Mouse (Mus musculus): Measurements from ENCODE around the gene Itpk1. TPM values are rescaled to one million over a fixed set of nuclear protein-coding genes. Genes with fewer than 3 reads are reported as not detected.

The Itpk1 gene
- total RNA-seq, 1 experiment from 2014 or later = 20.7 TPM

DNA sequence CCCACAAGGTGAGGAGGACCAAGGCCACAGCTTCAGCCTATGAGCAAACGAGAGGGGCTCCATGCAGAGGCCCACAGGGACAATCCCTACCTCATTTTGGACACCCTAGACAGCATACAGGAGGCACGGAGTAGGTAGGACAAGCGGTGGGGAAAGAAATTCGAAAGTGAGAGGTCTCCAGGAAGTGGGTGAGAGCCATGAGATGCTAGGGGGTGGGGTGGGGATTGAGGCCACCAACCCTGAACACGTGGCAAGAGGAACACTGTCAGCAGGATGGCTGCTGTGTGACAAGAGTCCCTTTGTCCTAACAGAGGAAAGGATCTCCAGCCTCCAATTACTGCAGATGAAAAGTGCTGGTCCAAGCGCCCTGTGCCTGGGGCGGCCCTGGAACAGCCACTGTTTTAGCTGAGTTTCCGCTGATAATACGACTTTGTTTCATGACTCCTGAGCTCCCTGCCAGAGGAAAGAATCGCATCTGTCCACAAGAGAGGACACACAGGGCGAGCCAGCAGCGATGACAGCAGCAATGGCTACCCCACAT lies 82.4 kb downstream of the Itpk1 start:
- ATAC-seq (replicated peaks in 1 of 2; ENCODE audit: insufficient read depth in 1 of 2, low FRiP score in 2 of 2, low TSS enrichment in 1 of 2, low read depth in 1 of 2, poor library complexity in 2 of 2, severe bottlenecking in 2 of 2) = no peak

DNA sequence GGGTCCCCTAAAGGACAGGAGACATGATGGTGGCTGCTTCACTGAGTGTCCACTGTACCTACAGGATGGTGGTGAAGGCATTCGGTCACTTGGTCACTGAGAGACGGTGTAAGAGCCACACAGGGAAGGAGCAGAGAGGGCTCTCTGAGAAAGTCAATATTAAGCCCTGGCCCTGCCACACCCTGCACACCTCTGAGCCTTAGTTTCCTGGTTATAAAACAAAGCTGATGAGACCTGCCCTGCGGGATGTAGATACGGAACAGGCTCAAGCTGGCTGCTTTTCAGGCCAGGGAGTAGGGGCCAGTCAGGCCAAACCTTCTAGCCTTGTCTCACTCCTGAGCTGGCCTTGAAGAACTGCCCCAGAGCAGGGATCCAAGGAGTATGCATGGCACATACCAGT lies 82.9 kb downstream of the Itpk1 start:
- ATAC-seq (replicated peaks in 1 of 2; ENCODE audit: insufficient read depth in 1 of 2, low FRiP score in 2 of 2, low TSS enrichment in 1 of 2, low read depth in 1 of 2, poor library complexity in 2 of 2, severe bottlenecking in 2 of 2) = no peak

DNA sequence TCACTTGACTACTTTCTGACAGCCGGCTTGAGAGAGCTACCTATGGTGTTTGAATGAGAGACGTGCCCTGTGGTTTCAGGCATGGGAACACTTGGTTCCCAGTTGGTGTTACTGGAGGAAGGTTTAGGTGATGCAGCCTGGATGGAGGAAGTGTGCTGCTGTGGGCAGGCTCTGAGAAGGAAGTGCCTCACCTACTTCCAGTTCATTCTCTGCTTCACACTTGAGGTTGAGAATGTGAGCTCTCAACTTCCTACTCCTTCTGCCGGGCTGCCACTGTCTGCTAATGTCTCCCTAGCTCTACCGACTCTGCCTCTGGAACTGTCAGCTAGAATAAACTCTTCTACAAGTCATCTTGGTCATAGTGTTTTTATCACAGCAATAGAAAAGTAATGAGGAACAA lies 83.5 kb downstream of the Itpk1 start:
- ATAC-seq (replicated peaks in 1 of 2; ENCODE audit: insufficient read depth in 1 of 2, low FRiP score in 2 of 2, low TSS enrichment in 1 of 2, low read depth in 1 of 2, poor library complexity in 2 of 2, severe bottlenecking in 2 of 2) = no peak

DNA sequence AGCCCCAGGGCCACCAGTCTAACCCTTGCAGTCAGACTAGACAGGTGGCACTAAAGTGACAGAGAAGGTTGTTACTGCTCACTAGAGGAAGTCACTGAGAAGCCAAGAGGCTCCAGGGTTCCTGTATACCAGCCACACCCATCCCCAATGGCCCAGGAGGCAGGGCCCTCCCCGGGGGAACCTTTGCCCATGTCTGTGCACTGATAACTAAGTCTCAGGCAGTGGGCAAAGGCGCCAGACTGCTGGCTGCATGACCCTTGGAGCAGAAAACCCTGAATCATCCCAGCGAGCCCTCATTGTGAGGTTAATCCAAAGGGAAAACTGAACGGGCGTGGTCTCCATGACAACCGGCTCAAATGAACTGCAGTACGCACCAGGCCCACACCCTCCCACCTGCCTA lies 84.8 kb downstream of the Itpk1 start:
- ATAC-seq (replicated peaks in 1 of 2; ENCODE audit: insufficient read depth in 1 of 2, low FRiP score in 2 of 2, low TSS enrichment in 1 of 2, low read depth in 1 of 2, poor library complexity in 2 of 2, severe bottlenecking in 2 of 2) = peak in 1 of 2 experiments; percentile 50; a peak in 3 of 4 replicates

DNA sequence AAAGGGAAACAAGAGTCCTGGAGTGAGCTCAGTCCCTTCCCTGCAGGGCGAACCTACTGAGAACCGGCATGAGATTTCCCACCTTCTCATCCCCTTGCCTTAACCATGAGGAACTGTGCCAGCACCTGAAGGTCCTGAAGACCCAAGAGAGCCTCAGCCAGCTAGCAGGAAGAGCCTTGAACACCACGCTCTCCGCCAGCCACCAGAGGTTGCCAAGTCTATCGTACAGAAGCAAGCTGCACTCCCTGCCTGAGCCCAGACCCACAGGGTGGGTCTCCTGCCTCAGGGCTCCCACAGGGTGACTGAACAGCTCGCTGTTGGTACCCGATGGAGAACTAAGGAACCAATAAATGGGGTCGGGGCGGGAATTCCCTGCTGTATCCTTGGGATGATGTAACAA lies 86.6 kb downstream of the Itpk1 start:
- ATAC-seq (replicated peaks in 1 of 2; ENCODE audit: insufficient read depth in 1 of 2, low FRiP score in 2 of 2, low TSS enrichment in 1 of 2, low read depth in 1 of 2, poor library complexity in 2 of 2, severe bottlenecking in 2 of 2) = 0 out of 4 replicates have a peak, but pooled peaks of 1 of the 2 experiments have one; percentile 21

DNA sequence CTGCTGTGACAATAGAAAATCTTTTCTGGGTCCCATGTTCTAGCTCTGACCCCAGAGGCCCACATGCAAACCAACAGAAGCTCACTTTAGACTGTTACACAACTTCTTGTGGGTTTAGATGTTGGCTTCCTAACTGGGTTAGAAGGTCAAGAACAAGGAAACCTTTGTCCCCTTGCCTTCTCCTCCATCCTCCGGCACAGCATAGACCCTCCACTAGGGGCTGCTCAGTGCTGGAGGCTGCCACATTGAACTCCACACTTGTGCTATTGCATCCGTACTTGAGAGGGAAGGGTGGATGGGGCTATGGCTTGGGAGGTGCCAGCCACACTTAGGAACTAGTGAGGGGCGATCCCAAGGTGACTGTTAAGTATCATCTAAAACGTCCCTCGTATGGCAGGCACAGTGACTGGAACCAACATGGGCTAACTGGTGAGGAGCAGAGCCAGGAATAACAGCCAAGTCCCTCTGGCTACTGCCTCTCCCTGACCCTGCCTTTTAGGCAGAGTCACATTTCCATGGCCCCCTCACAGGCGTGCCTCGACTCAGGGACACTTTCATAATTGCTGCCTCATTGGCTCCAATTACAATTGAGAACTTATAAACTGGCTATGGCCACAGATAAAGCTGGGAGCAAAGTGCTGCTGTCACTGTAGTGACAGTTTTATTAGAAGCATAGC lies 87.7 kb downstream of the Itpk1 start:
- peak in 1 of 2 experiments; percentile 14; a peak in 1 of 4 replicates for ATAC-seq (replicated peaks in 1 of 2; ENCODE audit: insufficient read depth in 1 of 2, low FRiP score in 2 of 2, low TSS enrichment in 1 of 2, low read depth in 1 of 2, poor library complexity in 2 of 2, severe bottlenecking in 2 of 2)

DNA sequence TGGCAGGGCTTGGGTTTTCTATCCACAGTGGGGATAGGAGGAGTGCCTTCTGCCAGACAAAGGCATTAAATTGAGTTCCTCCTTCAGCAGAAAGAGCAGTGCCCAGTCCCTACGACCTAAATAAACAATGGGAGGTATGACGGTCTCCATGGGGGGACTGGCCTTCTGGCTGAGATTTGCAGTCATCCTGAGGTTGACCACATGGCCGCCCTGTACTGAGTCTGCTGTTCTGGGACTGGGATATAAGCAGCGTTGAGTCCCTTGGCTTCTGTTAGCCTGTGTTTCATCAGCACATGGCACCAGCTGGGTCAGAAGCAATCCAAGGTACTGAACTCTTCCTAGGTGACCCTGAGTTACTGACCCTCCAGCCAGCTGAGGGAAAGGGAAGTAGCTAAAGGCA lies 88.5 kb downstream of the Itpk1 start:
- ATAC-seq (replicated peaks in 1 of 2; ENCODE audit: insufficient read depth in 1 of 2, low FRiP score in 2 of 2, low TSS enrichment in 1 of 2, low read depth in 1 of 2, poor library complexity in 2 of 2, severe bottlenecking in 2 of 2) = no peak

DNA sequence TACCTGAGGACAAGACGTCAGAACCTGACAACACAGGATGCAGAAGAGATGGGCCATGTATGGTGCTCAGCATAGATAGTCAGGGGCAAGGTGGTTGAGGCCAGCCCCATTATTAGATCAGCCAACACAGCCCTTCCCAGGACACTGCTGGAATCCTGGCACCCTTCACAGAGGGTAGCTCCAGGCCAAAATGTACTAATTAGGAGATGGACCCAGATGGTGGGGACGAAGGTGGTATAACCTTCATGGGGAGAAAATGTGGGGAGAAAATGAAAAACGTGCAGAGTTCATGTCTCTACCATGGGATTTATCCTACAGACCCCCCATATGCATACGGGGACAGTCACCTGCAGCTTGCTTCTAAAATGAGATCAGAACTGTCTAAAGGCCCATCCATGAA lies 91.3 kb downstream of the Itpk1 start:
- ATAC-seq (replicated peaks in 1 of 2; ENCODE audit: insufficient read depth in 1 of 2, low FRiP score in 2 of 2, low TSS enrichment in 1 of 2, low read depth in 1 of 2, poor library complexity in 2 of 2, severe bottlenecking in 2 of 2) = no peak

DNA sequence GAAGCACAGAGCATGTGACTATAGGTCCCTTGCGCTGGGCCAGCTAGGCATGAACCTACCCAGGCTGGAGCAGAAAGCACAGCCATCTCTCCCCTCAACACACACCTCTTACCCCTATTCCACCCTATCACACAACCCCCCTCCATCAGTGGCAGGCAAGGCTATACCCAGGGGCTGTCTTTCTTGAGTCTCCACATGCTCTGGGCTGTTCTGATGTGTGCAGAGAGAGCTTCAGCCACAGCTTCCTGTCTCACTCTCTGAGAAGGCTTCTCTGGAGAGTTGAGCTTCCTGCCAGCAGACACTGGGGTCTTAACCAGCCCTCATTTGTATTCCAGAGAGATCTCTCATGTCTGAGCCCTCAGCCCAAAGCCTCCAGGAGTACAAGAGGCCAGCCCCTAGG lies 92.3 kb downstream of the Itpk1 start:
- ATAC-seq (replicated peaks in 1 of 2; ENCODE audit: insufficient read depth in 1 of 2, low FRiP score in 2 of 2, low TSS enrichment in 1 of 2, low read depth in 1 of 2, poor library complexity in 2 of 2, severe bottlenecking in 2 of 2) = peak; percentile 73 to 75

DNA sequence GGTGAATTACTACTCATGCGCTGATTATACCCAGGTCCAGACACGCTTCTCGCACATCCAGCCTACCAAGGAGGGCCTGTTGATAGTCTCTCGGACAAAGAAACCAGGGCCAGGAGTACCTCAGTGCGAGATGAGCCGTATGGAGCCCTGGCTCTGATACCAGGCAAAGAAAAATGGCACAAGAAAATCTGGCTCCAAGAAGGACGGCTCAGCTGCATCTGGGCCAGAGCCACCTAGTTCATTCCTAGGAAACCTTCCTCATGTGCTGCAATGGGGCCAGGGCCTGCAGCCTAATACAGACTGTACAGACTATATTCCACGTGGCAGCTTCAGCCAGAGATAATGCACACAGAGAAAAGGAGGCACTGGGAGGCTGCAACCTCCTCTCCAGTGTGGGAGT lies 93.8 kb downstream of the Itpk1 start:
- ATAC-seq (replicated peaks in 1 of 2; ENCODE audit: insufficient read depth in 1 of 2, low FRiP score in 2 of 2, low TSS enrichment in 1 of 2, low read depth in 1 of 2, poor library complexity in 2 of 2, severe bottlenecking in 2 of 2) = no peak

DNA sequence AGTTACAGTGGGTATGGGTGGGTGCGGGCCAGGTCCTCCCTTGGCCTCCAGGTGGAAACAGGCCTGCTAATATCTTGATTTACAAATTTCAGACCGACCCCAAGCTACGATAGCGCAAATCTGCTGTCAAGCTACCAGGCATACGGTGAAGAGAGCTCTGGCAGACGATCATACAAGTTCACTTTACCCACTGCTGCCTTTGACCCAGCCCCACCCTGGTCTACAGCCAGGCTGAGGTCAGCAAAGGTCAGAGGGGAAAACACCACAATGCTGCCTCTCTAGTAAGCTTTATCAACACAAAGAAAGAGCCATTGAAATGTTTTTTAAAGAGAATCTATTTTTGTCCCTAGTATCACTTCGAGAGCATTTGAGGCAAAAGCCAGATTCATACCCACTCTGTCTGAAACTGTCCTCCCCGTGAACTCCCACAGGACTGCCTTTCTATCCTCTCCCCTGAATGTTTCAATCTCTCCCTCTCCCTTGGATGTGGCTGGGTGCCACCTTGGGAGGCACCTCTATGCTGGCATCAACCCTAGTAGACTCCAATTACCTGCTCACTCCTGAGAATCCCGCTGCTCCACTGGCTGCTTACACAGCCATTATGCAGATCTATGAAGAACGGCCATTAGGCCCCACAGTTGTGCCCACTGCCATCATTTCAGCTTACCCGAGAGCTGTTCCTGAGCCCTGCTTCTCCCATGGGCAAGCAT lies 96.8 kb downstream of the Itpk1 start:
- no peak for ATAC-seq (replicated peaks in 1 of 2; ENCODE audit: insufficient read depth in 1 of 2, low FRiP score in 2 of 2, low TSS enrichment in 1 of 2, low read depth in 1 of 2, poor library complexity in 2 of 2, severe bottlenecking in 2 of 2)

DNA sequence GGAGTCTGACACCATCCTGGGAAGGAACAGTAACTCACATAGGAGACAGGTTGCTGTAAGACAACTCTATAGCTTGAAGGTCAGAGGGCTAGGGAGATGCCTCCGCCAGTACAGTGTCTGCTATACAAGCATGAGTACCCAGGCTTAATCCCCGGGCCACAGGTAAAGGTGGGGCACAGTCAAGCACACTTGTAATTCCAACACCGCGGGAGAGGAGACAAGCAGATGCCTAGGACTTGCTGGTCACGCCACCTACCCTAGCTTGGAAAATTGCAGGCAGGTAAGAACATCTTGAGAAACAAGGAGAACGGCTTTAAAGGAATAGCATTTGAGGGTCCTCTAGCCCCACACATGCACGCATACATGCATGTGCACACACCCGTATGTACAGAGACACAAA lies 97.7 kb downstream of the Itpk1 start:
- no peak for ATAC-seq (replicated peaks in 1 of 2; ENCODE audit: insufficient read depth in 1 of 2, low FRiP score in 2 of 2, low TSS enrichment in 1 of 2, low read depth in 1 of 2, poor library complexity in 2 of 2, severe bottlenecking in 2 of 2)

DNA sequence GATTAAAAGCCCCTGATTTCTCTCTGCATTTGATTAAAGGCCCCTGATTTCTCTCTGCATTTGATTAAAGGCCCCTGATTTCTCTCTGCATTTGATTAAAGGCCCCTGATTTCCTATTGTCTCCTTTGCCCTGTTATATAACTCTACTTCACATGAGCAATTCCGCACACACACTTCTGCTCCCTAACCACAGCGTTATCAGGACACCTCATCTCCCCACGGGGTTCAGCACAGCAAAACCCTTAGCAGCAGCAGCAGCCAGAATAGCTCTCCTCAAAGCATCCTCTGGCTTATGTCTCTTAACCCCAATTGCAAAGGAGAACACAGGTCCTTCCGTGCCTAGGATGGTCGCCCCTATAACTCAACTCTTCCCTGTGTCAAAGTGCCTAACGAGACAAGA lies 99.1 kb downstream of the Itpk1 start:
- 0 out of 4 replicates have a peak, but pooled peaks of 1 of the 2 experiments have one; percentile 19 for ATAC-seq (replicated peaks in 1 of 2; ENCODE audit: insufficient read depth in 1 of 2, low FRiP score in 2 of 2, low TSS enrichment in 1 of 2, low read depth in 1 of 2, poor library complexity in 2 of 2, severe bottlenecking in 2 of 2)

DNA sequence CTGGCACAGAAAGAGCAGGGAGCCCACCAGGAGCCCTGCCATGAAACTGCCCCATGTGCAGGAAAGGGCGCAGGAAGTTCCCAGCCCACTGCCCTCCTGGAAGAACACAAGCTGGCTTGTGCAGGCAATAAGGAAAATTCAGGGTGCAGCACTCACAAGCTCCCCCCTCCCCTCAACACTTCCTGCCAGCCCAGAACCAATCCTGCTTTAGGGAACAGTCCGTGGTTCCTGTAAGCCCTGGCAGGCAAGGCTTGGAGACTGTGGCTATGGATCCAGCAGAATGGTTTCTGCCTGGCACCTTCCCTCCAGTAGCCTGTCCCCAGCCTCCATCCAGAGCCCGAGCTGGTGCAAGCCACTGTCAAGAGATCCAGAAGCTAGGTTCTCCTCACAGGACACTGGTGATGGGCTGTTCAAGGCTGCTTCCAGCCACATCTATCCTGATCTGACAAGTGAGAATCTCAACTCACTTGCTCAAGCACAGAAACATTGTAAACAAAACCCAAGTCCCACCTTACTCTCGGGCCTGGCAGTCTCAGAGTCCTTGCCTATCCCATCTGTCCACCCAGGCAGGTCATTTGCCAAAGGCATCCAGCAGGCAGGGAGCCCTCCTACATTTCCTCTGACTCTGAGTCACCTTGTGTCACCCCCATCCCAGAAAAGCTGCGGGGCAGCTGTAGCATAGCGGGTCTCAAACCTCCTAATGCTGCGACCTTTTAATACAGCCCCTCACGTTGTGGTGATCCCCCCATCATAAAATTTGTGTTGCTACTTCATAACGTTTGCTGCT lies 102.3 kb downstream of the Itpk1 start:
- no peak for ATAC-seq (replicated peaks in 1 of 2; ENCODE audit: insufficient read depth in 1 of 2, low FRiP score in 2 of 2, low TSS enrichment in 1 of 2, low read depth in 1 of 2, poor library complexity in 2 of 2, severe bottlenecking in 2 of 2)

DNA sequence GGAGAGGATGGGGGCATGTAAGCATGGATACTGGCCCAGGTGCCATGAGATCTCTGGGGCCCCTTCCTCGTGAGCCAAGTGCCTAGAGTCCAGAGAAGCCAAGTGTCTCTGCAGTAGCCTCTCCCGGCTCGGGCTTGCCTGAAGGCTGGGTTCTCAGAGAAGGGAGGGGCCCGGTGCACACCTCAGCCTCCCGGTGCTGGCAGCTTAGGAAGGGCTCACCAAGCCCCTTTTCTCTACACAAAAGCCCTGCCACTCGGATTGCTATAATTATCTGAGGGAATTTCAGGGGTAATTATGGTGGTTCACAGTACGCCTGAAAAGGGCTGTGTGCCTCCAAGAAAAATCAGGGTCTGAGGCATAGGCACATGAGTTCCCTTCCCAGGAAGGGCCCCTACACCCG lies 102.9 kb downstream of the Itpk1 start:
- ATAC-seq (replicated peaks in 1 of 2; ENCODE audit: insufficient read depth in 1 of 2, low FRiP score in 2 of 2, low TSS enrichment in 1 of 2, low read depth in 1 of 2, poor library complexity in 2 of 2, severe bottlenecking in 2 of 2) = no peak

DNA sequence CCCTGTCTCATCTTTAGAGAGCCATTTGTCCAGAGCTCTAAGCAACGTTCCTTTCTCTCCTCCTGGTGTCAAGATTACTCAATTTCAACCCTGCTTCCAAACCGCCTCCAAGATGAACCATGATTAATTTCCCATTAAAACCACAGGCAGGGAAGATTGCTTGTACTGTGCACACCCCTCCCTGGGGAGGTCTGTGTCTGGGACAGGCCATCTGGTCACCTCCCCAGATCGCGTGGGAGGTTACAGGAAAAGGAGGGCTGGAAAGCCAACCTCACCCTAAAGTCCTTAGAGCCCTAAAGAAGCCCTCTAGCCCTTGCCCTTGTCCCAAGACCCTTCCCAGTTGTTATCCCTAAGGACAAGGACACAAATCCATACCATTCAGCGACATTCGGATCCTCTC lies 104.4 kb downstream of the Itpk1 start:
- no peak for ATAC-seq (replicated peaks in 1 of 2; ENCODE audit: insufficient read depth in 1 of 2, low FRiP score in 2 of 2, low TSS enrichment in 1 of 2, low read depth in 1 of 2, poor library complexity in 2 of 2, severe bottlenecking in 2 of 2)

DNA sequence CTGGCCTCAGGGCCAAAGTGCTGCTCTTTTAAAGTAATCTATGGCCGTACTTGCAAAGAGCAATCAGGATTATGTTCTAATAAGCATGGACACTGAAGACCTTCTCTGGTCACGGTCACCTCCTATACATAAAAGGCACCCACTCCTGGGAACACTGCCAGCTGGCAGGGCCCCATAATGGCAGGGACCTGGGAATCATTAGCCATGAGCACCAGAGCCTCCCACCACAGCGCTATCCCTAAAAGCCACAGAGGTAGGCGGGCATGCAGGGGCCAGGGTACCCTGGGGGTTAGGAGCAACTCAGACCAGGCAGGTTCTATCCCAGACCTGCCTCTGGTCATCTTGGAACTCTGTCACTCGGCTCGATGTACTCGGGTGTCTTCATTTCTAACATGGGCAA lies 104.9 kb downstream of the Itpk1 start:
- ATAC-seq (replicated peaks in 1 of 2; ENCODE audit: insufficient read depth in 1 of 2, low FRiP score in 2 of 2, low TSS enrichment in 1 of 2, low read depth in 1 of 2, poor library complexity in 2 of 2, severe bottlenecking in 2 of 2) = no peak

DNA sequence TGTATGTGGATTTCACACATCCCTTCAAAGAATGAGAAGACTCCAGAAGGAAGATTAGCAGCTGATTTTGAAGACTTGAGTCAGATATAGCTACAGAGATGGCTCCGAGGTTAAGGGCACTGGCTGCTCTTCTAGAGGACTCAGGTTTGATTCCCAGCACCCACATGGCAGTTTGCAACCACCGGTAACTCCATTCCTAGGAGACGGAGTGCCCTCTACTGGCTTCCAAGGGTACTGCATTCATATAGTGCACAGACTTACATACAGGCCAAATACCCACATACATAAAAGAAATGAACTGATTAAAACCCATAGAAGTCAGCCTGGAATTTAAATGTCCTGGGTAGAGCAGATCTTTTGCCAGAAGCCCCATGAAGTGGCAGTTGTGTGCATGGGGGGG lies 106.2 kb downstream of the Itpk1 start:
- ATAC-seq (replicated peaks in 1 of 2; ENCODE audit: insufficient read depth in 1 of 2, low FRiP score in 2 of 2, low TSS enrichment in 1 of 2, low read depth in 1 of 2, poor library complexity in 2 of 2, severe bottlenecking in 2 of 2) = no peak

Measured in hematopoietic stem cell, adult 5-6 weeks (primary cell).